Mouse (Mus musculus) kidney, adult 2 months (tissue): ENCODE data around the gene Gas6. TPM values are rescaled to one million over a fixed set of nuclear protein-coding genes. Genes with fewer than 3 reads are reported as not detected.

Experiments used
- DNase-seq: peaks from one replicate; pipeline ENCODE4 v3.0.0; 2021
- H3K27ac ChIP-seq: fragments of 200-500 bp; 2 replicates; pipeline ENCODE4 v1.5.1; 2012; ENCODE audit warnings: low read depth, low read length, control low read depth, inconsistent platforms; ENCODE audit not compliant: insufficient read depth
- H3K27me3 ChIP-seq: fragments of 200-500 bp; replicated peaks from 2 replicates; pipeline ENCODE4 v1.6.1; 2012; ENCODE audit warnings: mild to moderate bottlenecking, moderate library complexity, low read length, inconsistent platforms; ENCODE audit not compliant: control insufficient read depth, insufficient read depth
- H3K36me3 ChIP-seq: fragments of 200-500 bp; 2 replicates; pipeline ENCODE4 v1.6.1; 2012; ENCODE audit warnings: mild to moderate bottlenecking, moderate library complexity, low read length, inconsistent platforms; ENCODE audit not compliant: control insufficient read depth, insufficient read depth
- H3K4me1 ChIP-seq: fragments of 200-500 bp; 2 replicates; pipeline ENCODE4 v1.6.1; 2011; ENCODE audit warnings: low read length; ENCODE audit not compliant: control insufficient read depth, insufficient read depth
- H3K4me3 ChIP-seq: fragments of 200-500 bp; 2 replicates; pipeline ENCODE4 v1.5.1; 2011; ENCODE audit warnings: mild to moderate bottlenecking, low read depth, low read length, control low read depth; ENCODE audit not compliant: insufficient read depth
- CTCF ChIP-seq: fragments of 200-500 bp; conservative IDR thresholded peaks from 2 replicates; pipeline ENCODE4 v1.5.1; 2011; ENCODE audit warnings: low read depth, mild to moderate bottlenecking, control low read depth, low read length, moderate library complexity, mixed read lengths; ENCODE audit not compliant: insufficient read depth, insufficient read length
- POLR2A ChIP-seq: fragments of 200-500 bp; IDR thresholded peaks from one replicate; pipeline ENCODE4 v1.6.1; 2011; ENCODE audit warnings: low read depth, low read length, control low read depth
- WGBS: fragments of 180-500 bp; shearing (Covaris S2); methylation state at CpG from one replicate; pipeline ENCODE4 v1.1.7; 2018; 5-methylcytosine and 5-hydroxymethylcytosine counted together
- polyA plus RNA-seq: library from polyadenylated mRNA; depleted of rRNA; stranded (reverse); fragments of >200 nt; gene quantifications from 2 replicates; pipeline ENCODE4 v1.2.3, GENCODE M21; 2012

Gene Gas6
- polyA plus RNA-seq, 1 experiment = 461 TPM

GRCm38 (mm10) chr8:13517284-13517781 lies 23.0 kb upstream of the Gas6 start:
- Histone ChIP-seq H3K27ac (0 out of 2 replicates have a peak overlapping the region, but pooled peaks have one; percentile 1), H3K4me1 (peaks cover 15% of the 10 kb centered on the region), H3K36me3 (no peaks in the 10 kb centered on the region), H3K4me3 (no peak overlapping the region), H3K27me3 (no peaks in the 10 kb centered on the region)
- DNase-seq = no peak
- TF ChIP-seq POLR2A = no peak
- no peak for TF ChIP-seq CTCF
- 61% methylated on average over 6 of the region's 6 CpGs for WGBS

- DNase-seq = no peak
- no peak for TF ChIP-seq CTCF
- no peak for TF ChIP-seq POLR2A
- peaks cover 15% of the 10 kb centered on the region for H3K4me1 ChIP-seq
- no peak overlapping the region for H3K27ac ChIP-seq
- no peak overlapping the region for H3K4me3 ChIP-seq
- WGBS = 29% methylated on average over 5 of the region's 5 CpGs
- no peaks in the 10 kb centered on the region for H3K27me3 ChIP-seq
- H3K36me3 ChIP-seq = no peaks in the 10 kb centered on the region
Observed at GRCm38 (mm10) chr8:13516728-13517127, 22.4 kb upstream of the Gas6 start.

GRCm38 (mm10) chr8:13516011-13516442 lies 21.7 kb upstream of the Gas6 start:
- peaks cover 11% of the 10 kb centered on the region; the same call in 1 of the 2 replicates for H3K4me1 ChIP-seq
- H3K36me3 ChIP-seq = no peaks in the 10 kb centered on the region
- TF ChIP-seq POLR2A (no peak), CTCF (no peak)
- no peak overlapping the region for H3K27ac ChIP-seq
- DNase-seq = peak; percentile 69
- no peak overlapping the region for H3K4me3 ChIP-seq
- no peaks in the 10 kb centered on the region for H3K27me3 ChIP-seq
- WGBS = 37% methylated on average over 7 of the region's 7 CpGs

GRCm38 (mm10) chr8:13513556-13514370 lies 19.5 kb upstream of the Gas6 start:
- H3K4me1 ChIP-seq = peaks cover 11% of the 10 kb centered on the region; the same call in 1 of the 2 replicates
- WGBS = 88% methylated on average over 5 of the region's 5 CpGs
- TF ChIP-seq CTCF (no peak), POLR2A (no peak)
- no peaks in the 10 kb centered on the region for H3K36me3 ChIP-seq
- H3K27me3 ChIP-seq = no peaks in the 10 kb centered on the region
- no peak for DNase-seq
- no peak overlapping the region for H3K27ac ChIP-seq
- no peak overlapping the region for H3K4me3 ChIP-seq

- Histone ChIP-seq H3K27me3 (no peaks in the 10 kb centered on the region), H3K36me3 (no peaks in the 10 kb centered on the region), H3K27ac (no peak overlapping the region), H3K4me1 (peaks cover 14% of the 10 kb centered on the region; the same call in 1 of the 2 replicates), H3K4me3 (no peak overlapping the region)
- DNase-seq = no peak
- 79% methylated on average over 6 of the region's 6 CpGs for WGBS
- TF ChIP-seq CTCF (no peak), POLR2A (no peak)
Observed at GRCm38 (mm10) chr8:13512677-13513076, 18.4 kb upstream of the Gas6 start.

GRCm38 (mm10) chr8:13512016-13512415 lies 17.7 kb upstream of the Gas6 start:
- no peak overlapping the region for H3K4me3 ChIP-seq
- DNase-seq = no peak
- WGBS = 90% methylated on average over 5 of the region's 5 CpGs
- H3K36me3 ChIP-seq = no peaks in the 10 kb centered on the region
- TF ChIP-seq POLR2A = no peak
- no peak for TF ChIP-seq CTCF
- H3K27ac ChIP-seq = no peak overlapping the region
- peaks cover 14% of the 10 kb centered on the region; the same call in 1 of the 2 replicates for H3K4me1 ChIP-seq
- no peaks in the 10 kb centered on the region for H3K27me3 ChIP-seq

- no peak for DNase-seq
- Histone ChIP-seq H3K4me3 (no peak overlapping the region), H3K27ac (peak overlapping the region; percentile 93), H3K36me3 (no peaks in the 10 kb centered on the region), H3K27me3 (no peaks in the 10 kb centered on the region), H3K4me1 (peaks cover 36% of the 10 kb centered on the region)
- no peak for TF ChIP-seq POLR2A
- TF ChIP-seq CTCF = no peak
- WGBS = 46% methylated on average over 3 of the region's 3 CpGs
Observed at GRCm38 (mm10) chr8:13507284-13507937, 13.1 kb upstream of the Gas6 start.
